ENCODE assay signal across 10 mouse cellular contexts in the genomic region with DNA sequence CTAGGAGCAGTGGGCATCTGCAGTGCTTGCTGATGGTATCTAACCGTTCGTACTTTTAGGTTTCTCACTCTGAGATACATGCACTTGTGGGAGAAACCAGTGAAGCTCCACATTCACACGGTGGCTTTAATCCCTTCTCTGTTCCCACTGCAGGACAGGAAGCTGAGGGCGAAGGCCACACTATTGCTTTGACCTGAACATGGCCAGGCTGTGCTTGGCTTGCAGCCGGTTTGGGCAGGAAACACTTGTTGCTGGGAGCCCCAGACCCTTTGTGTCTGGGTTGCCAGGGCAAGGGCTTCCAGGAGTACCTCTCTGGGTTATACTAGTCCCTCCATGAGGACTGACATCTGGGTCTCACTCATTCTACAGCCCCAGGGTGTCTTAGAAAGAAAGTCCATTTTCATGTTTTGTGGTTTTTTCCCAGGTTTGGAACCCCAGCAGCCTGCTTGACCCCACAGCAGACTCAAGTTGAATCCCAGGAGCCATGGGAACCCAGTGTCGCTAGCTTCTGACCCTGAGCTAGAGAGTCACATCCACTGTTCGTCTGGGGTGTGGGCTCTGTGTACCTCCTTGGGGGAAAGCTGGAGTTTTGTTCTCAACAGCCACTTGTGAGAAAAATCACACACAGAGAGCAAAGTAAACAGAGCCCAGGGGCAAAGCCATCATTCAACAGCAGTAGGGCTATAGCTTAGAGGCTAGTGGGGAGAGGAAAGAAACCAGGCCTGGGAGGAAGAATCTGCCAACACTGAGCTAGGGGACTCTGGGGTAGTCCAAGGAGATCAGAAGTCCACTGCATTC. TPM values are rescaled to one million over a fixed set of nuclear protein-coding genes. Genes with fewer than 3 reads are reported as not detected.
DNase-seq lines count a peak whose midpoint lies in the region; ATAC-seq lines count a peak whose summit lies in the region.
"Had no signal": no experiment of that assay in that cellular context is flagged by ENCODE, and none has a peak within 500 bp of the region (broad histone marks: within the 10 kb centered on the region; RNA-seq: fewer than 3 reads in every experiment).

No protein-coding gene starts in this region.

- no peaks in the 10 kb centered on the region for H3K36me3 ChIP-seq in kidney, embryonic 14.5 days (ENCODE audit: control insufficient read depth, insufficient read depth, low read length)
- H3K36me3 ChIP-seq in embryonic facial prominence, embryonic 10.5 days (replicated peaks): no peaks in the 10 kb centered on the region
- no peaks in the 10 kb centered on the region for H3K36me3 ChIP-seq in intestine, embryonic 15.5 days
- H3K36me3 ChIP-seq in lung, embryonic 15.5 days: no peaks in the 10 kb centered on the region
- H3K36me3 ChIP-seq: liver, embryonic 13.5 days had no signal

- H3K9me3 ChIP-seq in kidney, embryonic 14.5 days (ENCODE audit: control insufficient read depth, low read length): no peaks in the 10 kb centered on the region
- H3K9me3 ChIP-seq in embryonic facial prominence, embryonic 10.5 days: no peaks in the 10 kb centered on the region
- H3K9me3 ChIP-seq in intestine, embryonic 15.5 days: no peaks in the 10 kb centered on the region
- H3K9me3 ChIP-seq in lung, embryonic 15.5 days: no peaks in the 10 kb centered on the region
- H3K9me3 ChIP-seq: liver, embryonic 13.5 days had no signal

- no peak overlapping the region for H3K4me3 ChIP-seq in kidney, embryonic 14.5 days (ENCODE audit: low read length)
- no peak overlapping the region for H3K4me3 ChIP-seq in embryonic facial prominence, embryonic 10.5 days
- no peak overlapping the region for H3K4me3 ChIP-seq in intestine, embryonic 15.5 days (replicated peaks)
- no peak overlapping the region for H3K4me3 ChIP-seq in lung, embryonic 15.5 days
- H3K4me3 ChIP-seq: liver, embryonic 13.5 days had no signal

- ATAC-seq in kidney, embryonic 14.5 days (ENCODE audit: low FRiP score, low TSS enrichment): no peak
- ATAC-seq in intestine, embryonic 15.5 days: 0 out of 2 replicates have a peak, but pooled peaks have one; percentile 24
- ATAC-seq in lung, embryonic 15.5 days (ENCODE audit: borderline replicate concordance, extremely low read depth, low FRiP score, low TSS enrichment): peak; percentile 41; the same call in 1 of the 2 replicates
- ATAC-seq: forebrain, embryonic 16.5 days had no signal

- 37% methylated on average over 7 of the region's 7 CpGs for WGBS in kidney, embryonic 14.5 days
- 44% methylated on average over 7 of the region's 7 CpGs for WGBS in embryonic facial prominence, embryonic 10.5 days
- WGBS in intestine, embryonic 15.5 days: 40% methylated on average over 7 of the region's 7 CpGs
- 30% methylated on average over 7 of the region's 7 CpGs for WGBS in lung, embryonic 15.5 days

- no peak overlapping the region for H3K4me2 ChIP-seq in kidney, embryonic 14.5 days (replicated peaks; ENCODE audit: low read depth, low read length)
- no peak overlapping the region for H3K4me2 ChIP-seq in intestine, embryonic 15.5 days (replicated peaks)
- H3K4me2 ChIP-seq in lung, embryonic 15.5 days: peak overlapping the region; percentile 2; the same call in 1 of the 2 replicates

- peak; percentile 33 for DNase-seq in kidney, adult 18-20 months
- DNase-seq in embryonic facial prominence, embryonic 10.5 days (ENCODE audit: low spot score): no peak
- DNase-seq in right cerebral cortex, postnatal 4 days: no peak
- no peak for DNase-seq in right cerebral cortex, adult 2 months (ENCODE audit: low spot score in 2 of 2)
- no peak for DNase-seq in urinary bladder, adult 18-20 months (ENCODE audit: low spot score in 2 of 2)
- DNase-seq: liver, embryonic 13.5 days had no signal

- H3K27ac ChIP-seq in kidney, embryonic 14.5 days (ENCODE audit: low read depth, low read length): no peak overlapping the region; the same call in 1 of the 2 replicates
- H3K27ac ChIP-seq in embryonic facial prominence, embryonic 10.5 days (replicated peaks): peak overlapping the region; percentile 52; the same call in 1 of the 2 replicates
- H3K27ac ChIP-seq in intestine, embryonic 15.5 days: peak overlapping the region; percentile 45
- peak overlapping the region; percentile 85 for H3K27ac ChIP-seq in lung, embryonic 15.5 days
- H3K27ac ChIP-seq: liver, embryonic 13.5 days had no signal

- H3K4me1 ChIP-seq in kidney, embryonic 14.5 days (ENCODE audit: control insufficient read depth, insufficient read depth, low read length): peaks cover 26% of the 10 kb centered on the region
- H3K4me1 ChIP-seq in embryonic facial prominence, embryonic 10.5 days: peaks cover 46% of the 10 kb centered on the region
- H3K4me1 ChIP-seq in intestine, embryonic 15.5 days (replicated peaks): peaks cover 37% of the 10 kb centered on the region
- peaks cover 46% of the 10 kb centered on the region for H3K4me1 ChIP-seq in lung, embryonic 15.5 days

- H3K27me3 ChIP-seq in kidney, embryonic 14.5 days (ENCODE audit: control insufficient read depth, insufficient read depth, low read length): no peaks in the 10 kb centered on the region
- peaks cover 12% of the 10 kb centered on the region; the same call in 1 of the 2 replicates for H3K27me3 ChIP-seq in embryonic facial prominence, embryonic 10.5 days (replicated peaks; ENCODE audit: low read depth, poor library complexity, severe bottlenecking)
- H3K27me3 ChIP-seq in intestine, embryonic 15.5 days (replicated peaks): no peaks in the 10 kb centered on the region
- no peaks in the 10 kb centered on the region for H3K27me3 ChIP-seq in lung, embryonic 15.5 days

- no peak overlapping the region for H3K9ac ChIP-seq in kidney, embryonic 14.5 days (ENCODE audit: low read depth, low read length)
- no peak overlapping the region for H3K9ac ChIP-seq in intestine, embryonic 15.5 days
- no peak overlapping the region for H3K9ac ChIP-seq in lung, embryonic 15.5 days
- H3K9ac ChIP-seq: liver, embryonic 13.5 days had no signal

RNA-seq across cellular contexts. Expression of a gene that starts 15.8 kb away (rescaled TPM):
- polyA plus RNA-seq in kidney, embryonic 14.5 days (2014; fragmentation: Nextera tagmentation; extraction: Ambion mirVana): 1.3 and 2.2 TPM in 2 replicates
- polyA plus RNA-seq in embryonic facial prominence, embryonic 10.5 days (2016; fragmentation: Nextera tagmentation; extraction: Ambion mirVana): 1.3 and 1.4 TPM in 2 replicates
- 23.5 and 25.5 TPM in 2 replicates for polyA plus RNA-seq in intestine, embryonic 15.5 days (2015; fragmentation: Nextera tagmentation; extraction: Ambion mirVana)
- 13.9 and 16.2 TPM in 2 replicates for polyA plus RNA-seq in lung, embryonic 15.5 days (2015; fragmentation: Nextera tagmentation; extraction: Ambion mirVana)

RNA-seq across cellular contexts. Expression of a gene that starts 53.7 kb away (rescaled TPM):
- polyA plus RNA-seq in kidney, embryonic 14.5 days (2014; fragmentation: Nextera tagmentation; extraction: Ambion mirVana): 0.61 and 0.76 TPM in 2 replicates
- 0.79 and 1.0 TPM in 2 replicates for polyA plus RNA-seq in embryonic facial prominence, embryonic 10.5 days (2016; fragmentation: Nextera tagmentation; extraction: Ambion mirVana)
- polyA plus RNA-seq in intestine, embryonic 15.5 days (2015; fragmentation: Nextera tagmentation; extraction: Ambion mirVana): 14.3 and 27.7 TPM in 2 replicates
- polyA plus RNA-seq in lung, embryonic 15.5 days (2015; fragmentation: Nextera tagmentation; extraction: Ambion mirVana): 1.6 and 2.2 TPM in 2 replicates
